Mouse (Mus musculus) liver, postnatal 0 days (tissue): ENCODE results near the gene Pde4c. TPM values are rescaled to one million over a fixed set of nuclear protein-coding genes. Genes with fewer than 3 reads are reported as not detected.

Source experiments
- ATAC-seq: fragments of 200-750 bp; cut with Nextera tagmentation; 2 replicates; pipeline ENCODE4 v1.8.0; 2017; ENCODE audit warnings: mild to moderate bottlenecking, moderate library complexity
- DNase-seq: peaks from one replicate; pipeline ENCODE4 v3.0.0-alpha.2; 2016
- H3K27ac ChIP-seq: fragments of 300-500 bp; sonication (generic); 2 replicates; pipeline ENCODE4 v1.5.1; 2014; ENCODE audit warnings: antibody characterized with exemption, moderate library complexity, mild to moderate bottlenecking, low read depth
- H3K27me3 ChIP-seq: fragments of 300-500 bp; sonication (generic); 2 replicates; pipeline ENCODE4 v1.6.1; 2014; ENCODE audit warnings: low read length, control low read depth, mixed read lengths; ENCODE audit not compliant: insufficient read depth
- H3K36me3 ChIP-seq: fragments of 300-500 bp; sonication (generic); replicated peaks from 2 replicates; pipeline ENCODE4 v1.6.1; 2014; ENCODE audit warnings: mild to moderate bottlenecking, control low read depth, low read length, moderate library complexity, mixed read lengths; ENCODE audit not compliant: insufficient read depth
- H3K4me1 ChIP-seq: fragments of 300-500 bp; sonication (generic); 2 replicates; pipeline ENCODE4 v1.6.1; 2014; ENCODE audit warnings: antibody characterized with exemption, mild to moderate bottlenecking, control low read depth; ENCODE audit not compliant: insufficient read depth
- H3K4me2 ChIP-seq: fragments of 300-500 bp; sonication (generic); 2 replicates; pipeline ENCODE4 v1.6.1; 2014; ENCODE audit warnings: low read depth, mild to moderate bottlenecking, low read length, moderate library complexity, mixed read lengths
- H3K4me3 ChIP-seq: fragments of 300-500 bp; sonication (generic); 2 replicates; pipeline ENCODE4 v1.5.1; 2014; ENCODE audit warnings: low read depth, low read length
- H3K9ac ChIP-seq: fragments of 300-500 bp; sonication (generic); replicated peaks from 2 replicates; pipeline ENCODE4 v1.6.1; 2014; ENCODE audit warnings: mild to moderate bottlenecking, moderate library complexity
- H3K9me3 ChIP-seq: fragments of 300-500 bp; sonication (generic); 2 replicates; pipeline ENCODE4 v1.6.1; 2016; ENCODE audit warnings: mild to moderate bottlenecking, control low read depth, low read length, mixed read lengths
- CTCF ChIP-seq: sonication (generic); IDR thresholded peaks from 2 replicates; pipeline ENCODE4 v1.5.1; 2016; ENCODE audit warnings: antibody characterized with exemption, low read depth
- EP300 ChIP-seq: IDR thresholded peaks from 2 replicates; pipeline ENCODE4 v1.6.1; 2016; ENCODE audit warnings: antibody characterized with exemption, low read depth, mild to moderate bottlenecking
- WGBS: fragments of 180-500 bp; shearing (Covaris S2); extraction: QIAGEN DNeasy Blood & Tissue Kit; methylation state at CpG from one replicate; pipeline ENCODE4 v1.1.7; 2014; ENCODE audit not compliant: insufficient replicate concordance; 5-methylcytosine and 5-hydroxymethylcytosine counted together
- polyA plus RNA-seq: library from polyadenylated mRNA; unstranded; fragments of >200 nt; fragmentation: Nextera tagmentation; extraction: Ambion mirVana; gene quantifications from 2 replicates; pipeline ENCODE4 v1.2.1, GENCODE M21; 2015

Pde4c gene
- polyA plus RNA-seq, 1 experiment from 2014 or later: 1.6 TPM

GRCm38 (mm10) chr8:70703287-70703686 lies 20.2 kb upstream of the Pde4c start, which contains the start of gene Iqcn:
Gene Iqcn, plus strand, starts transcription at chr8:70703457.
- no peaks in the 10 kb centered on the region for H3K36me3 ChIP-seq
- ATAC-seq (no peak), DNase-seq (no peak)
- H3K27ac ChIP-seq: no peak within 1 kb of the TSS
- H3K4me2 ChIP-seq: no peak within 1 kb of the TSS
- no peak within 1 kb of the TSS for H3K4me3 ChIP-seq
- no peaks in the 10 kb centered on the region for H3K27me3 ChIP-seq
- no peak within 1 kb of the TSS for H3K9ac ChIP-seq
- no peak for TF ChIP-seq EP300
- TF ChIP-seq CTCF: no peak
- WGBS: 86% methylated on average over 3 of the region's 3 CpGs
- peaks cover 11% of the 10 kb centered on the region for H3K4me1 ChIP-seq
- H3K9me3 ChIP-seq: no peaks in the 10 kb centered on the region

DNA sequence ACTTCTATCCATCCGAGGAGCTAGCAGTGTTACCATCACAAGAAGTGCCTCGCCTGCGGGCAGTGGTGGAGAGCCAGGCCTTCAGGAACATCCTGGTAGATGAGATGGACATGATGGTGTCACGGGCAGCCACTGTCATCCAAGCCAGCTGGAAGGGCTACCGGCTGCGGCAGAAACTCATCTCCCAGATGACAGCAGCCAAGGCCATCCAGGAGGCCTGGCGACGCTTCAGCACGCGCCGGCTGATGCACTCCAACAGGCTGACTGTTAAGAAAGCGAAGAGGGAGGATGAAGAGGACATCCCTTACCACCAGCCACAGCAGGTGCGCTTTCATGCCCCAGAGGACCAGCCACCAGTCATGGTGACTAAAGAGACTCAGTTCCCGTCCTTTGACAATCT lies 15.2 kb upstream of the Pde4c start:
- no peaks in the 10 kb centered on the region for H3K4me1 ChIP-seq
- no peak overlapping the region for H3K27ac ChIP-seq
- no peak overlapping the region for H3K4me2 ChIP-seq
- ATAC-seq (no peak), DNase-seq (no peak)
- H3K9me3 ChIP-seq: no peaks in the 10 kb centered on the region
- WGBS: 78% methylated on average over 14 of the region's 14 CpGs
- H3K9ac ChIP-seq: no peak overlapping the region
- H3K27me3 ChIP-seq: no peaks in the 10 kb centered on the region
- no peaks in the 10 kb centered on the region for H3K36me3 ChIP-seq
- TF ChIP-seq EP300: no peak
- no peak for TF ChIP-seq CTCF
- H3K4me3 ChIP-seq: no peak overlapping the region

DNA sequence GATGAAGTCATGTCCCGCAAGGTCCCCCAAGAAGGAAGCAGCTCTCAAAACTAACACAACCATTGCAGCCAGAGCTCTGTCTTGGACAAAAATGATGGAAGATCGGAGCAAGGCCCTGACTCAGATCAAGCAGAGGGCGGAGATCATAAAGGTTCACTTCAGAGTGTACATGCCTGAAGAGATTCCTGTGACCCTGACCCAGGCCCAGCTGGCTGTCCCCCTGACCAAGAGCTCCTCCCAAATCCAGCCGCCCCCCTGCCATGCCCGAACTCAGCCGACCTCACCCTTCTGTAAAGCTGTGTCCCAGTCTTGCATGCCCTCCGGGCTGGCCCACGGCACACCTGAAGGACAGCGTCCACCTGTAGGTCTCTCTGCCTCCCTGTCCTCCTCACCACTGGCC lies 13.7 kb upstream of the Pde4c start:
- Histone ChIP-seq H3K4me3 (no peak overlapping the region), H3K27me3 (no peaks in the 10 kb centered on the region), H3K27ac (no peak overlapping the region), H3K9me3 (no peaks in the 10 kb centered on the region), H3K9ac (no peak overlapping the region), H3K4me2 (no peak overlapping the region), H3K36me3 (no peaks in the 10 kb centered on the region), H3K4me1 (no peaks in the 10 kb centered on the region)
- ATAC-seq: no peak
- no peak for DNase-seq
- TF ChIP-seq CTCF: no peak
- no peak for TF ChIP-seq EP300
- 78% methylated on average over 9 of the region's 9 CpGs for WGBS

DNA sequence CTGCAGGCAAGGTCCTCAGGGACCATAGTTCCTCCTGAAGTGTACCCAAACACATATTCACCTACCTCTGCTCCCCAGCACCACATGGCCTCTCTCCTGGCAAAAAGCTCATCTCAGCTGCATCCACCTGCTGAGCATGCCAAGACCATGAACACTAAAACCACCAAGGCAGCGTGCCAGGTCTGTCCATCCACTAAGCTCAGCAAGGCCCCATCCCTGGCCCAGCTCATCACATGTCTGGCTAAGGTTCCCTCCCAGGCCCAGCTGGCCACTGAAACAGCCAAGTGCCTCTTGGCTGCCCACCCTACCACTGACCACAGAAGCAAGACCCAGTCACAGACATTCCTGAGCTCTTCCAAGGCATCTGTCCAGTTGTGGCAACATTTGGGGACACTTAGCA lies 13.2 kb upstream of the Pde4c start:
- TF ChIP-seq EP300: no peak
- TF ChIP-seq CTCF: no peak
- Histone ChIP-seq H3K4me2 (no peak overlapping the region), H3K9ac (no peak overlapping the region), H3K4me3 (no peak overlapping the region), H3K27ac (no peak overlapping the region), H3K36me3 (no peaks in the 10 kb centered on the region), H3K4me1 (no peaks in the 10 kb centered on the region), H3K9me3 (no peaks in the 10 kb centered on the region), H3K27me3 (no peaks in the 10 kb centered on the region)
- WGBS: 100% methylated on average over 1 of the region's 1 CpGs
- DNase-seq (no peak), ATAC-seq (no peak)

DNA sequence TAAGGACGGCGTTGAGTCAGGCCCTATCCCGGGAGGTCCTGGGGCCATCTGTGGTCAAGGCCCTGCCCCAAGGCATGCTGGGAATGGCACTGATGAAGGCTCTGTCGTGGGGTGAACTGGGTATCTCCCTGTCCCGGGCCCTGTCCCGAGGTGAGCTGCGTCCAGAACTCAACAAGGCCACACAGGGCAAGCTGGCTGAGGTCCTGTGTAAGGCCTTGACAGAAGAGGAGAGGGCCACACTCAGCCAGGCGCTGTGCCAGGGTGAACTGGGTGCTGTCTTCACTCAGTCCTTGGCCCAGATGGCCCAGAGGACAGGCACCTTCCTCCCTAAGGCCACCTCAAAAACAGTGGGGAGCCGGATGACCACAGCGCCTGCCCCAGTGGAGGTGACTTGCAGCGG lies 12.5 kb upstream of the Pde4c start:
- Histone ChIP-seq H3K9me3 (no peaks in the 10 kb centered on the region), H3K4me2 (no peak overlapping the region), H3K9ac (no peak overlapping the region), H3K27ac (no peak overlapping the region), H3K36me3 (no peaks in the 10 kb centered on the region), H3K4me3 (no peak overlapping the region), H3K27me3 (no peaks in the 10 kb centered on the region), H3K4me1 (no peaks in the 10 kb centered on the region)
- TF ChIP-seq EP300 (no peak), CTCF (no peak)
- 79% methylated on average over 11 of the region's 11 CpGs for WGBS
- DNase-seq (no peak), ATAC-seq (no peak)

GRCm38 (mm10) chr8:70713991-70714390 lies 9.5 kb upstream of the Pde4c start:
- no peak overlapping the region for H3K9ac ChIP-seq
- WGBS: 82% methylated on average over 7 of the region's 7 CpGs
- H3K9me3 ChIP-seq: no peaks in the 10 kb centered on the region
- no peaks in the 10 kb centered on the region for H3K36me3 ChIP-seq
- peaks cover 4% of the 10 kb centered on the region; the same call in 1 of the 2 replicates for H3K4me1 ChIP-seq
- DNase-seq: no peak
- no peaks in the 10 kb centered on the region for H3K27me3 ChIP-seq
- no peak overlapping the region for H3K4me2 ChIP-seq
- no peak for TF ChIP-seq CTCF
- TF ChIP-seq EP300: no peak
- H3K4me3 ChIP-seq: no peak overlapping the region
- ATAC-seq: no peak
- no peak overlapping the region for H3K27ac ChIP-seq

DNA sequence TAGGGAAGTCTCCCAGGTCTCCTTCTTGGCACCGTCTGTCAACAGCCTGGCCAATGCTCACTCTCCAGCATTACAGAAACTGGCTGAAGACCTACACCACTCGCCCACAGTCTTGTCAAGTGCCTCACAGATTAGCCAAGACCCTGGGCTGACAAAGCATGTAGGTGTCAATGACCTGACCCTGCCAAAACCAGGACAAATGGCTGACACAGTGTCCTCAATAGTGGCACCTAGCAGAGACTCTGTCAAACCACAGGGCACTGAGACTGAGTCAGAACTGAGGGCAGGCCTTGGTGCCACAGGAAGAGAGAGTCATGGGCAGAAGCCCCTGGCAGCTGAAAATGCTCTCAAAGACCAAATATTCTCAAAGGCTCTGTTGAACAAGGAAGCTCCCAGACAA lies 8.4 kb upstream of the Pde4c start:
- TF ChIP-seq EP300 (no peak), CTCF (no peak)
- no peak overlapping the region for H3K9ac ChIP-seq
- WGBS: 52% methylated on average over 2 of the region's 2 CpGs

More for the DNA sequence above, 8.4 kb upstream of the Pde4c start:
- Histone ChIP-seq H3K27me3 (no peaks in the 10 kb centered on the region), H3K4me3 (no peak overlapping the region), H3K4me1 (peaks cover 8% of the 10 kb centered on the region; the same call in 1 of the 2 replicates), H3K9me3 (no peaks in the 10 kb centered on the region), H3K36me3 (no peaks in the 10 kb centered on the region), H3K4me2 (no peak overlapping the region), H3K27ac (no peak overlapping the region)
- DNase-seq: no peak
- no peak for ATAC-seq
